7 mouse cellular contexts compared by ENCODE assay signal in the genomic region with DNA sequence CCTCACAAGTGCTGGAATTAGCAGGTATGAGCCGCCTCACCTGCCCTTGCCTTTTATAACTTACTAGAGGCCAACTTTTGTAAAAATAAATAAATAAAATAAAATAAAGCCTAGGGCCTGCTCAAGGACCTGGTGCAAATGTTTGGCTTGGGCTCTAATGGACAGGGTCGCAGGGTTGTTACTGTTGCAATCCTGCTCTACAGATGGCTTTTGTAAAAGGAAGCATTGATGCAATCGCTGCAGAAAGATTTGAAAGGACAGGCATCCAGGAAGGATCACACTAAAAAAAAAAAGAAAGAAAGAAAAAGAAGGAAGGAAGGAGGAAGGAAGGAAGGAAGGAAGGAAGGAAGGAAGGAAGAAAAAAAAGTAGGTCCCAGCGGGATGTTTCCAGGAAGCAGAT. TPM values are rescaled to one million over a fixed set of nuclear protein-coding genes. Genes with fewer than 3 reads are reported as not detected.
DNase-seq lines count a peak whose midpoint lies in the region; ATAC-seq and TF ChIP-seq lines count a peak whose summit lies in the region.

No protein-coding gene starts in this region.

- H3K9ac ChIP-seq in liver, embryonic 14.5 days (replicated peaks): no peak overlapping the region
- no peak overlapping the region for H3K9ac ChIP-seq in stomach, postnatal 0 days (ENCODE audit: low read length)

- peaks cover 41% of the 10 kb centered on the region for H3K4me1 ChIP-seq in megakaryocyte, embryonic 14.5 days
- peaks cover 28% of the 10 kb centered on the region for H3K4me1 ChIP-seq in hindbrain, embryonic 10.5 days (replicated peaks)
- peaks cover 7 to 8% of the 10 kb centered on the region in 2 experiments; a peak in 3 of 4 replicates for H3K4me1 ChIP-seq in liver, embryonic 14.5 days (replicated peaks; ENCODE audit: control insufficient read depth in 2 of 2, insufficient read depth in 2 of 2, low read length in 1 of 2)
- no peaks in the 10 kb centered on the region for H3K4me1 ChIP-seq in stomach, postnatal 0 days (replicated peaks; ENCODE audit: control insufficient read depth, insufficient read depth)

- DNase-seq in hindbrain, embryonic 10.5 days (ENCODE audit: low spot score): no peak
- no peak for DNase-seq in liver, embryonic 14.5 days (ENCODE audit: low read depth in 3 of 3, low spot score in 3 of 3)
- no peak for DNase-seq in stomach, postnatal 0 days (ENCODE audit: low spot score)
- DNase-seq in urinary bladder, postnatal 36 days (ENCODE audit: low spot score in 2 of 2): no peak
- DNase-seq in spleen, postnatal 4 days (ENCODE audit: low spot score in 2 of 2): no peak

- WGBS in hindbrain, embryonic 10.5 days: 74% methylated on average over 4 of the region's 4 CpGs
- 59% methylated on average over 4 of the region's 4 CpGs for WGBS in liver, embryonic 14.5 days (ENCODE audit: insufficient replicate concordance)
- 64% methylated on average over 4 of the region's 4 CpGs for WGBS in stomach, postnatal 0 days

- no peak overlapping the region for H3K27ac ChIP-seq in hindbrain, embryonic 10.5 days
- H3K27ac ChIP-seq in liver, embryonic 14.5 days: no peak overlapping the region
- no peak overlapping the region for H3K27ac ChIP-seq in stomach, postnatal 0 days (replicated peaks)

- ATAC-seq in megakaryocyte, adult 5-6 weeks (ENCODE audit: poor library complexity, severe bottlenecking): no peak
- ATAC-seq in liver, embryonic 14.5 days (ENCODE audit: insufficient read depth): no peak
- no peak for ATAC-seq in stomach, postnatal 0 days (ENCODE audit: low FRiP score, low TSS enrichment)

- TF ChIP-seq EP300 in liver, embryonic 14.5 days (IDR thresholded peaks at IDR 0.05; ENCODE audit: low read depth): no peak
- no peak for TF ChIP-seq EP300 in stomach, postnatal 0 days (optimal IDR thresholded peaks at IDR 0.05)

- H3K4me3 ChIP-seq in megakaryocyte, embryonic 14.5 days (replicated peaks): peak overlapping the region; percentile 92
- peak overlapping the region; percentile 98 for H3K4me3 ChIP-seq in hindbrain, embryonic 10.5 days
- peak overlapping the region in 1 of 2 experiments; percentile 87; a peak in 1 of 4 replicates for H3K4me3 ChIP-seq in liver, embryonic 14.5 days (ENCODE audit: insufficient read depth in 1 of 2, low read depth in 2 of 2, low read length in 2 of 2)
- H3K4me3 ChIP-seq in stomach, postnatal 0 days (ENCODE audit: low read depth, low read length): peak overlapping the region; percentile 81; the same call in 1 of the 2 replicates

- H3K4me2 ChIP-seq in liver, embryonic 14.5 days (ENCODE audit: low read depth): peak overlapping the region; percentile 81
- H3K4me2 ChIP-seq in stomach, postnatal 0 days (replicated peaks; ENCODE audit: low read depth): no peak overlapping the region

- H3K36me3 ChIP-seq in megakaryocyte, embryonic 14.5 days (replicated peaks; ENCODE audit: low read length): no peaks in the 10 kb centered on the region
- H3K36me3 ChIP-seq in hindbrain, embryonic 10.5 days: 0 out of 2 replicates have a peak, but pooled peaks cover 6% of the 10 kb centered on the region
- H3K36me3 ChIP-seq in liver, embryonic 14.5 days (replicated peaks; ENCODE audit: control insufficient read depth, insufficient read depth, low read depth): no peaks in the 10 kb centered on the region
- H3K36me3 ChIP-seq in stomach, postnatal 0 days (ENCODE audit: control insufficient read depth, insufficient read depth, low read length): no peaks in the 10 kb centered on the region

- TF ChIP-seq CTCF in liver, embryonic 14.5 days (IDR thresholded peaks at IDR 0.05; ENCODE audit: low read depth): no peak
- no peak for TF ChIP-seq CTCF in stomach, postnatal 0 days (IDR thresholded peaks at IDR 0.05; ENCODE audit: low read depth)

- H3K27me3 ChIP-seq in megakaryocyte, embryonic 14.5 days (replicated peaks): peaks cover 45% of the 10 kb centered on the region
- H3K27me3 ChIP-seq in hindbrain, embryonic 10.5 days (ENCODE audit: insufficient read depth, poor library complexity, severe bottlenecking): peaks cover 47% of the 10 kb centered on the region
- peaks cover 14% of the 10 kb centered on the region for H3K27me3 ChIP-seq in liver, embryonic 14.5 days (ENCODE audit: control insufficient read depth, insufficient read depth, low read length)
- no peaks in the 10 kb centered on the region for H3K27me3 ChIP-seq in stomach, postnatal 0 days (ENCODE audit: control insufficient read depth, insufficient read depth, low read length)

- H3K9me3 ChIP-seq in megakaryocyte, embryonic 14.5 days: peaks cover 14% of the 10 kb centered on the region
- H3K9me3 ChIP-seq in hindbrain, embryonic 10.5 days: no peaks in the 10 kb centered on the region
- H3K9me3 ChIP-seq in liver, embryonic 14.5 days (ENCODE audit: control insufficient read depth, low read length): no peaks in the 10 kb centered on the region
- H3K9me3 ChIP-seq in stomach, postnatal 0 days (ENCODE audit: control insufficient read depth, low read length): no peaks in the 10 kb centered on the region

RNA-seq across cellular contexts. Expression of gene Ccsap, which starts 0.4 kb away (rescaled TPM):
- polyA plus RNA-seq in megakaryocyte, embryonic 14.5 days (2012; ENCODE audit: insufficient read depth, low replicate concordance): 1.5 TPM in 1 of 2 replicates, not detected in the other
- 8.0 and 9.2 TPM in 2 replicates for total RNA-seq in megakaryocyte, adult 5-6 weeks (2015)
- total RNA-seq in megakaryocyte, adult 5-6 weeks (2017): 11.1 and 11.7 TPM in 2 replicates
- 7.3 and 8.4 TPM in 2 replicates for polyA plus RNA-seq in hindbrain, embryonic 10.5 days (2016; fragmentation: Nextera tagmentation; extraction: Ambion mirVana)
- 2.9 and 3.5 TPM in 2 replicates for polyA plus RNA-seq in liver, embryonic 14.5 days (2012; rRNA removed)
- polyA plus RNA-seq in liver, embryonic 14.5 days (2014; fragmentation: Nextera tagmentation; extraction: Ambion mirVana): 2.4 and 2.7 TPM in 2 replicates
- 0.91 and 1.2 TPM in 2 replicates for polyA plus RNA-seq in stomach, postnatal 0 days (2015; fragmentation: Nextera tagmentation; extraction: Ambion mirVana)

RNA-seq across cellular contexts. Expression of gene Acta1, which starts 34.2 kb away (rescaled TPM):
- 0.45 TPM in 1 of 2 replicates, not detected in the other for polyA plus RNA-seq in megakaryocyte, embryonic 14.5 days (2012; ENCODE audit: insufficient read depth, low replicate concordance)
- not detected in 2 replicates for total RNA-seq in megakaryocyte, adult 5-6 weeks (2015)
- total RNA-seq in megakaryocyte, adult 5-6 weeks (2017): not detected in 2 replicates
- 0.48 and 1.3 TPM in 2 replicates for polyA plus RNA-seq in hindbrain, embryonic 10.5 days (2016; fragmentation: Nextera tagmentation; extraction: Ambion mirVana)
- 1.9 and 2.2 TPM in 2 replicates for polyA plus RNA-seq in liver, embryonic 14.5 days (2012; rRNA removed)
- polyA plus RNA-seq in liver, embryonic 14.5 days (2014; fragmentation: Nextera tagmentation; extraction: Ambion mirVana): 0.21 and 0.83 TPM in 2 replicates
- 23.1 and 27.2 TPM in 2 replicates for polyA plus RNA-seq in stomach, postnatal 0 days (2015; fragmentation: Nextera tagmentation; extraction: Ambion mirVana)

RNA-seq across cellular contexts. Expression of gene Rab4a, which starts 54.6 kb away (rescaled TPM):
- polyA plus RNA-seq in megakaryocyte, embryonic 14.5 days (2012; ENCODE audit: insufficient read depth, low replicate concordance): 6.3 TPM in 1 of 2 replicates, not detected in the other
- total RNA-seq in megakaryocyte, adult 5-6 weeks (2015): 1.2 and 2.1 TPM in 2 replicates
- 0.26 and 1.1 TPM in 2 replicates for total RNA-seq in megakaryocyte, adult 5-6 weeks (2017)
- polyA plus RNA-seq in hindbrain, embryonic 10.5 days (2016; fragmentation: Nextera tagmentation; extraction: Ambion mirVana): 66.4 and 76.6 TPM in 2 replicates
- polyA plus RNA-seq in liver, embryonic 14.5 days (2012; rRNA removed): 12.6 and 12.9 TPM in 2 replicates
- polyA plus RNA-seq in liver, embryonic 14.5 days (2014; fragmentation: Nextera tagmentation; extraction: Ambion mirVana): 23.7 and 24.2 TPM in 2 replicates
- polyA plus RNA-seq in stomach, postnatal 0 days (2015; fragmentation: Nextera tagmentation; extraction: Ambion mirVana): 25.8 and 27.0 TPM in 2 replicates
